Mouse (Mus musculus) testis, adult 2 months (tissue): ENCODE results near the gene Cfap70. TPM values are rescaled to one million over a fixed set of nuclear protein-coding genes. Genes with fewer than 3 reads are reported as not detected.
A peak's percentile ranks its signal among the peaks of the same experiment; 100 is the strongest.

Source experiments
- H3K27ac ChIP-seq: fragments of 200-500 bp; 2 replicates; pipeline ENCODE4 v1.5.1; 2012; ENCODE audit warnings: low read depth, low read length; ENCODE audit not compliant: control insufficient read depth, insufficient read depth
- H3K27me3 ChIP-seq: fragments of 200-500 bp; 2 replicates; pipeline ENCODE4 v1.6.1; 2012; ENCODE audit warnings: mild to moderate bottlenecking, low read length, moderate library complexity; ENCODE audit not compliant: control insufficient read depth, insufficient read depth
- H3K36me3 ChIP-seq: fragments of 200-500 bp; 2 replicates; pipeline ENCODE4 v1.6.1; 2012; ENCODE audit warnings: mild to moderate bottlenecking, low read length; ENCODE audit not compliant: control insufficient read depth, insufficient read depth
- H3K4me1 ChIP-seq: fragments of 200-500 bp; 2 replicates; pipeline ENCODE4 v1.6.1; 2012; ENCODE audit warnings: low read length; ENCODE audit not compliant: control insufficient read depth, insufficient read depth
- H3K4me3 ChIP-seq: fragments of 200-500 bp; 2 replicates; pipeline ENCODE4 v1.5.1; 2012; ENCODE audit warnings: low read depth, mild to moderate bottlenecking, low read length, moderate library complexity, mixed read lengths; ENCODE audit not compliant: control insufficient read depth
- CTCF ChIP-seq: fragments of 200-500 bp; IDR thresholded peaks from 2 replicates; pipeline ENCODE4 v1.5.1; 2012; ENCODE audit warnings: low read depth, mild to moderate bottlenecking, inconsistent platforms, low read length, moderate library complexity; ENCODE audit not compliant: control insufficient read depth, insufficient read depth, insufficient replicate concordance
- POLR2A ChIP-seq: fragments of 200-500 bp; IDR thresholded peaks from 2 replicates; pipeline ENCODE4 v1.6.1; 2012; ENCODE audit warnings: low read depth, mild to moderate bottlenecking, inconsistent platforms, low read length, moderate library complexity; ENCODE audit not compliant: control insufficient read depth
- polyA plus RNA-seq: library from polyadenylated mRNA; depleted of rRNA; stranded (reverse); fragments of >200 nt; gene quantifications from 2 replicates; pipeline ENCODE4 v1.2.3, GENCODE M21; 2012

The Cfap70 gene
- polyA plus RNA-seq, 1 experiment = 56.7 TPM

DNA sequence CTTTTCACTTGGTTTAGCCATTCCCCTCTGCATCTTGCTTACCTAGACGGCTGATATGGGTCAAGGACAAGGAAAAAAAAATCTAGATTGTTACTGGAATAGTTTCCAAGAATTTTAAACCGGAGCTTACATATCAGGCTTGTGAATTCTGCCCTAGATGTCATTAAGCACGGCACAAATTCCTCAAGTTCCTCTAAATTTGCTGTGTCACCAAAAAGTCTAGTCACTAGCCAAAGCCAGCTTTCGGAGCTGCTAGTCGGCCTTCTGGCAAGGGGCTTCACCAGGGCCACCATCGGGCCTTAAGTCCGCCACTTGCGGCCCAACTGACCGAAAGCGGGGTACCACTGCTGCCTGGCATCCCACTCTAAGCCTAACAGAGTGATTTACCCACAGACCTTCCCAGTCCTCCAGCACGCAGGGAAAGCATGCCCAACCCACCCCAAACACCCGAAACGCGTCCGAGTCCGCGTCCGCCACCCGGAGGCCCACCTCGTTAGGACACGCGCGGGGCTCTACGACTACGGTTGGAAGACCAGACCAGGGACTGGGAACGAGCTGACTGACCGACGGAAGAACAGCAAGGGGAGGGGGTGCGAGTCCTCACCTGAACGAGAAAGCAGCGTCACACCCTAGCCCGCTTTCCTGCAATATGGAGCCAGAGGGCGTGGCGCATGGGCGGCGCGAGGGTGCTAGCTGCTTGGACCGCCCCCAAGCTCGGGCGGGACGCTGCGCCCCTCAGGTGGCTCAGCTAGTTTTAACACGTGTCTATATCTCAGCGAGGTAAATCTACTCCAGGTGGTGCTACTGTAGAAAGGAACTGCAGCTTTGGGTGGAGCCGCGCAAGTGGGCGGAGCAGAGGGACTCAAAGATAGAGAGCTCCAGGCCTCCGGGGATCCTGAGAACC, 27.5 kb upstream of the Cfap70 start, which contains the start of gene Anxa7:
Gene Anxa7 (minus strand): TSS at position 843 of the 904 bp plus-strand sequence.
- H3K27me3 ChIP-seq = no peaks in the 10 kb centered on the region
- TF ChIP-seq CTCF (no peak), POLR2A (peak; percentile 54; the same call in 1 of the 2 replicates)
- peak within 1 kb of the TSS; percentile 47 for H3K27ac ChIP-seq
- peak within 1 kb of the TSS; percentile 95 for H3K4me3 ChIP-seq
- H3K36me3 ChIP-seq = peaks cover 1% of the 10 kb centered on the region; the same call in 1 of the 2 replicates
- H3K4me1 ChIP-seq = peaks cover 5% of the 10 kb centered on the region

GRCm38 (mm10) chr14:20478801-20479200, 26.8 kb upstream of the Cfap70 start:
- H3K27me3 ChIP-seq = no peaks in the 10 kb centered on the region
- no peaks in the 10 kb centered on the region for H3K36me3 ChIP-seq
- peaks cover 5% of the 10 kb centered on the region for H3K4me1 ChIP-seq
- H3K27ac ChIP-seq = peak overlapping the region; percentile 47; the same call in 1 of the 2 replicates
- H3K4me3 ChIP-seq = peak overlapping the region; percentile 95
- no peak for TF ChIP-seq CTCF

DNA sequence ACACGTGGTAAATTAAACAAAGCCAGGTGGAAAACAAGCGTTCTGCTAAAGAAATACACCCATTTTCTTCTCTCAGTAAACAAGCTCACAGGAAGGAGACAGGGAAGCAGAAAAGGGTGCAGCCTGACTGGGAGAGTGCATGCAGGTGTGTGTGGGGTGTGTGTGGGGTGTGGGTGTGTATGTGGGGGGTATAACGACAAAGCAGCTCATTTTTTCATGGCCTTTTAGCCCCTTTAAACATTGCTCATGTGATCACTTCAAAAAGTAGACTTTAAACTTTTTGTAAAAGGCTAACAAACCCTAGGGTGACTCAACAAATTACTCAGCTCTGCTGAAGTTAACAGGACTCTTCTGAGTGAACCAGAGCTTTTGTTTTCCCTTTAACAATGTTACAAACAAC, 26.4 kb upstream of the Cfap70 start:
- no peak overlapping the region for H3K4me3 ChIP-seq
- no peaks in the 10 kb centered on the region for H3K27me3 ChIP-seq
- H3K36me3 ChIP-seq = no peaks in the 10 kb centered on the region
- peaks cover 5% of the 10 kb centered on the region for H3K4me1 ChIP-seq
- no peak for TF ChIP-seq CTCF
- TF ChIP-seq POLR2A = no peak
- no peak overlapping the region for H3K27ac ChIP-seq

- Histone ChIP-seq H3K4me3 (no peak overlapping the region), H3K4me1 (peaks cover 5% of the 10 kb centered on the region), H3K27me3 (no peaks in the 10 kb centered on the region)
These were observed 25.4 kb upstream of the Cfap70 start for GRCm38 (mm10) chr14:20477261-20478025.

GRCm38 (mm10) chr14:20460216-20460615, 8.2 kb upstream of the Cfap70 start:
- Histone ChIP-seq H3K4me1 (no peaks in the 10 kb centered on the region), H3K36me3 (no peaks in the 10 kb centered on the region; the same call in 1 of the 2 replicates), H3K4me3 (no peak overlapping the region), H3K27ac (no peak overlapping the region), H3K27me3 (no peaks in the 10 kb centered on the region)
- TF ChIP-seq CTCF (no peak), POLR2A (no peak)

More at GRCm38 (mm10) chr14:20477261-20478025, 25.4 kb upstream of the Cfap70 start:
- H3K27ac ChIP-seq = no peak overlapping the region
- H3K36me3 ChIP-seq = no peaks in the 10 kb centered on the region
- TF ChIP-seq POLR2A = no peak
- TF ChIP-seq CTCF = no peak

DNA sequence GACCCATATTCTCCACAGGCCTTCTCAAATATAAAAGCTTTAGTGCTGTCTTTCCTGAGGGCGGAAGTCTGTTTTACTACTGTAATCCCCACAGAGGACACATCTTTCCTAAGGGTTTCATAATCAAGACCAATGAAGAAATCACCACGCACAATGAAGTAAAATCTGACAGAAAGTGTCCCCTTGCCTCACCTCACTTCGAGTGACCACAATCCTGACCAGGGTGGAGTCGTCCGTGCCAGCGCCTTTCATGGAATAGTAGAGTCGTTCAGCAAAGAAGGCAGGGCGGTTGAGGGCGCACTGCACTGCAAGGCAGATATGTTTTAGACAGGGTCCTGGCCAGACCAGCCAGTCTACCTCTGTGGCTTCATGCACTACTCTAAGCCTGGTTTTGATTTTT, 6.4 kb upstream of the Cfap70 start:
- H3K36me3 ChIP-seq = no peaks in the 10 kb centered on the region; the same call in 1 of the 2 replicates

GRCm38 (mm10) chr14:20452929-20453328, 903 bp upstream of the Cfap70 start:
- no peaks in the 10 kb centered on the region for H3K27me3 ChIP-seq
- peaks cover 5% of the 10 kb centered on the region; the same call in 1 of the 2 replicates for H3K4me1 ChIP-seq
- no peak overlapping the region for H3K4me3 ChIP-seq
- no peaks in the 10 kb centered on the region; the same call in 1 of the 2 replicates for H3K36me3 ChIP-seq
- no peak for TF ChIP-seq CTCF
- TF ChIP-seq POLR2A = no peak
- no peak overlapping the region for H3K27ac ChIP-seq

More for the DNA sequence above, 6.4 kb upstream of the Cfap70 start:
- H3K4me3 ChIP-seq = no peak overlapping the region
- H3K4me1 ChIP-seq = no peaks in the 10 kb centered on the region
- H3K27ac ChIP-seq = no peak overlapping the region
- no peaks in the 10 kb centered on the region for H3K27me3 ChIP-seq
- TF ChIP-seq POLR2A = no peak
- no peak for TF ChIP-seq CTCF
